Comparison of ENCODE assay signal across 8 mouse cellular contexts in the genomic region with DNA sequence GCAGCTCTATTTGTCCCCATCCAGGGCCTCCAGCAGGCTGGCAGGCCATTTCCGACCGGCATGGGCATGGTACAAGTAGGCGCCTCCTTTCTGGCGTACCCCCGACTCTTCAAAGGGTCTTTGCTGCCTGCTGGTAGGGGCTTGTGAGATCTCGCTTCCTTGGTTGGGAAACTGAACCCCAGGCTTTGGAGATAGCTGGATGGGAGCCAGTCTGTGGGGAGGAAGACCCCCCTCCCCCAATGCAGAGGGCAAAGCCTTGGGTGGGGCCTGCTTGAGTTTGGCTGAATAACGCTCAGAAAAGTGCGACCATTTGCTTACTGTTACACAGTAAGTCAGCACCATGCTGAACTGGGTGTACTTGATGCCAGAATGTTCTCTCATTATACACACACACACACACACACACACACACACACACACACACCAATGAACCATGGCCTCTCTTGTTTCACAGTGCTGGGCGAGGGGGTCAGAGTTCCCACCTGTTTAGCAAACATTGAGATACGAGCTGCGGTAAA. TPM values are rescaled to one million over a fixed set of nuclear protein-coding genes. Genes with fewer than 3 reads are reported as not detected.
A peak's percentile ranks its signal among the peaks of the same experiment; 100 is the strongest.
DNase-seq lines count a peak whose midpoint lies in the region; ATAC-seq and TF ChIP-seq lines count a peak whose summit lies in the region.

No protein-coding gene starts in this region.

- peak overlapping the region; percentile 81 for H3K4me2 ChIP-seq in heart, embryonic 16.5 days (ENCODE audit: low read depth, low read length)
- H3K4me2 ChIP-seq in stomach, embryonic 14.5 days (replicated peaks; ENCODE audit: low read depth, low read length) = peak overlapping the region; percentile 54

- H3K27ac ChIP-seq in ES-Bruce4 (ENCODE audit: insufficient read depth, low read length) = peak overlapping the region; percentile 58
- peak overlapping the region; percentile 88 for H3K27ac ChIP-seq in heart, embryonic 16.5 days (ENCODE audit: low read length)
- peak overlapping the region; percentile 95 for H3K27ac ChIP-seq in stomach, embryonic 14.5 days (ENCODE audit: low read length)

- peak; percentile 41 for DNase-seq in adrenal gland, postnatal 10 days
- no peak for DNase-seq in adrenal gland, postnatal 14 days
- peak; percentile 24 for DNase-seq in liver
- DNase-seq in left cerebral cortex, postnatal 4 days = no peak
- DNase-seq in retina, postnatal 1 day = no peak

- H3K36me3 ChIP-seq in ES-Bruce4 (ENCODE audit: control insufficient read depth, insufficient read depth, low read length, poor library complexity, severe bottlenecking) = no peaks in the 10 kb centered on the region
- H3K36me3 ChIP-seq in heart, embryonic 16.5 days (ENCODE audit: control insufficient read depth, insufficient read depth) = no peaks in the 10 kb centered on the region
- H3K36me3 ChIP-seq in stomach, embryonic 14.5 days (ENCODE audit: control insufficient read depth, insufficient read depth, low read length) = peaks cover 10% of the 10 kb centered on the region; the same call in 1 of the 2 replicates

- no peaks in the 10 kb centered on the region for H3K27me3 ChIP-seq in ES-Bruce4 (ENCODE audit: control insufficient read depth, insufficient read depth, low read length, poor library complexity, severe bottlenecking)
- peaks cover 5% of the 10 kb centered on the region; the same call in 1 of the 2 replicates for H3K27me3 ChIP-seq in heart, embryonic 16.5 days (ENCODE audit: control insufficient read depth, insufficient read depth, low read length)
- H3K27me3 ChIP-seq in stomach, embryonic 14.5 days (ENCODE audit: control insufficient read depth, insufficient read depth, low read length) = no peaks in the 10 kb centered on the region

- intact Hi-C loops in left cerebral cortex, postnatal 4 days (cut with DNase I) = no loop called here

- peaks cover 12% of the 10 kb centered on the region for H3K4me1 ChIP-seq in ES-Bruce4 (ENCODE audit: control insufficient read depth, insufficient read depth, low read length)
- H3K4me1 ChIP-seq in heart, embryonic 16.5 days (ENCODE audit: control insufficient read depth, insufficient read depth, low read length) = peaks cover 9% of the 10 kb centered on the region
- H3K4me1 ChIP-seq in stomach, embryonic 14.5 days (ENCODE audit: control insufficient read depth, insufficient read depth, low read length) = peaks cover 21% of the 10 kb centered on the region

- H3K9me3 ChIP-seq in ES-Bruce4 (replicated peaks; ENCODE audit: control insufficient read depth, insufficient read depth, low read length, poor library complexity, severe bottlenecking) = no peaks in the 10 kb centered on the region
- H3K9me3 ChIP-seq in heart, embryonic 16.5 days (replicated peaks; ENCODE audit: control insufficient read depth, low read length) = no peaks in the 10 kb centered on the region
- H3K9me3 ChIP-seq in stomach, embryonic 14.5 days (ENCODE audit: control insufficient read depth, low read depth, low read length) = no peaks in the 10 kb centered on the region

- ATAC-seq in heart, embryonic 16.5 days (replicated peaks; ENCODE audit: extremely low read depth, insufficient read depth, low FRiP score) = no peak
- ATAC-seq in stomach, embryonic 14.5 days (ENCODE audit: insufficient number of reproducible peaks, insufficient read depth, low FRiP score, low read depth) = no peak

- TF ChIP-seq CTCF in ES-Bruce4 (IDR thresholded peaks at IDR 0.05; ENCODE audit: low read depth, low read length) = no peak

- no peak for TF ChIP-seq EP300 in ES-Bruce4 (IDR thresholded peaks at IDR 0.05; ENCODE audit: insufficient read depth, low read depth, low read length)

- peak overlapping the region; percentile 74 for H3K9ac ChIP-seq in ES-Bruce4 (ENCODE audit: low read depth, poor library complexity, severe bottlenecking)
- peak overlapping the region; percentile 87 for H3K9ac ChIP-seq in heart, embryonic 16.5 days (ENCODE audit: low read length)
- H3K9ac ChIP-seq in stomach, embryonic 14.5 days (replicated peaks; ENCODE audit: low read depth, low read length) = peak overlapping the region; percentile 95

- TF ChIP-seq POLR2A in ES-Bruce4 (IDR thresholded peaks at IDR 0.05; ENCODE audit: insufficient read depth, low read length) = no peak

- H3K4me3 ChIP-seq in ES-Bruce4 (ENCODE audit: low read depth, low read length) = peak overlapping the region; percentile 79
- H3K4me3 ChIP-seq in heart, embryonic 16.5 days (ENCODE audit: low read length) = peak overlapping the region; percentile 69
- H3K4me3 ChIP-seq in stomach, embryonic 14.5 days (ENCODE audit: low read depth, low read length) = peak overlapping the region; percentile 95

- 19% methylated on average over 11 of the region's 11 CpGs for WGBS in heart, embryonic 16.5 days
- 3% methylated on average over 11 of the region's 11 CpGs for WGBS in stomach, embryonic 14.5 days

RNA-seq across cellular contexts. Expression of a gene that starts 2.4 kb away (rescaled TPM):
- total RNA-seq in adrenal gland, postnatal 10 days (2021) = 100 to 1,000 TPM in 1 of 2 experiments, 10 to 100 TPM in 1; 85.6 to 125 TPM
- total RNA-seq in adrenal gland, postnatal 14 days (2021) = 62.0 and 75.3 TPM in 2 replicates
- 139 and 155 TPM in 2 replicates for polyA plus RNA-seq in ES-Bruce4 (2011; ENCODE audit: insufficient read depth, insufficient read length, low read depth, missing spikeins)
- polyA plus RNA-seq in heart, embryonic 16.5 days (2015; fragmentation: Nextera tagmentation; extraction: Ambion mirVana) = 115 and 129 TPM in 2 replicates
- polyA plus RNA-seq in stomach, embryonic 14.5 days (2014; fragmentation: Nextera tagmentation; extraction: Ambion mirVana) = 232 and 251 TPM in 2 replicates
- 100 to 1,000 TPM; 530 to 553 TPM for total RNA-seq in left cerebral cortex, postnatal 4 days (2021)

RNA-seq across cellular contexts. Expression of a gene that starts 55.9 kb away (rescaled TPM):
- 1,000 to 10,000 TPM; 2,913 to 2,936 TPM for total RNA-seq in adrenal gland, postnatal 10 days (2021)
- total RNA-seq in adrenal gland, postnatal 14 days (2021) = 2,967 and 3,254 TPM in 2 replicates
- 3,823 and 4,237 TPM in 2 replicates for polyA plus RNA-seq in ES-Bruce4 (2011; ENCODE audit: insufficient read depth, insufficient read length, low read depth, missing spikeins)
- 5,062 and 5,724 TPM in 2 replicates for polyA plus RNA-seq in heart, embryonic 16.5 days (2015; fragmentation: Nextera tagmentation; extraction: Ambion mirVana)
- polyA plus RNA-seq in stomach, embryonic 14.5 days (2014; fragmentation: Nextera tagmentation; extraction: Ambion mirVana) = 17,142 and 17,567 TPM in 2 replicates
- 1,000 to 10,000 TPM; 5,289 to 5,459 TPM for total RNA-seq in left cerebral cortex, postnatal 4 days (2021)

Comparison
In these comparisons a context has a peak if more than half of its experiments do, and no peak if none do; other contexts are left out.
1. DNase-seq: peak in adrenal gland, postnatal 10 days (single experiment) and liver (single experiment); none in adrenal gland, postnatal 14 days (single experiment), left cerebral cortex, postnatal 4 days (single experiment) and retina, postnatal 1 day (single experiment).
2. Peak in every context shown above with its lines, with median percentiles within 50 percentile points of each other: H3K27ac ChIP-seq, H3K4me3 ChIP-seq and H3K9ac ChIP-seq.